Mouse (Mus musculus) small intestine, adult 2 months (tissue): ENCODE measurements around the gene Gm14214. TPM values are rescaled to one million over a fixed set of nuclear protein-coding genes. Genes with fewer than 3 reads are reported as not detected.

Experiments
- H3K27ac ChIP-seq: fragments of 200-500 bp; 2 replicates; pipeline ENCODE4 v1.5.1; 2012; ENCODE audit warnings: low read depth, low read length, control low read depth, inconsistent platforms; ENCODE audit not compliant: insufficient read depth
- H3K27me3 ChIP-seq: fragments of 200-500 bp; 2 replicates; pipeline ENCODE4 v1.6.1; 2012; ENCODE audit warnings: mild to moderate bottlenecking, moderate library complexity, low read length, inconsistent platforms; ENCODE audit not compliant: control insufficient read depth, insufficient read depth
- H3K36me3 ChIP-seq: fragments of 200-500 bp; 2 replicates; pipeline ENCODE4 v1.6.1; 2012; ENCODE audit warnings: mild to moderate bottlenecking, low read length, control low read depth, inconsistent platforms; ENCODE audit not compliant: control insufficient read depth, insufficient read depth
- H3K4me1 ChIP-seq: fragments of 200-500 bp; 2 replicates; pipeline ENCODE4 v1.6.1; 2012; ENCODE audit warnings: low read length, inconsistent platforms, mixed read lengths; ENCODE audit not compliant: control insufficient read depth, insufficient read depth, insufficient read length
- H3K4me3 ChIP-seq: fragments of 200-500 bp; 2 replicates; pipeline ENCODE4 v1.5.1; 2012; ENCODE audit warnings: low read depth, mild to moderate bottlenecking, control low read depth, inconsistent platforms, low read length, moderate library complexity
- CTCF ChIP-seq: fragments of 200-500 bp; IDR thresholded peaks from 2 replicates; pipeline ENCODE4 v1.5.1; 2012; ENCODE audit warnings: low read depth, mild to moderate bottlenecking, control low read depth, inconsistent platforms, low read length, moderate library complexity, mixed read lengths; ENCODE audit not compliant: insufficient replicate concordance, insufficient read length; ENCODE audit errors: extremely low read depth
- POLR2A ChIP-seq: fragments of 200-500 bp; IDR thresholded peaks from 2 replicates; pipeline ENCODE4 v1.6.1; 2012; ENCODE audit warnings: low read depth, mild to moderate bottlenecking, control low read depth, inconsistent platforms, low read length, moderate library complexity
- WGBS: fragments of 180-500 bp; shearing (Covaris S2); methylation state at CpG from one replicate; pipeline ENCODE4 v1.1.7; 2018; 5-methylcytosine and 5-hydroxymethylcytosine counted together
- polyA plus RNA-seq: library from polyadenylated mRNA; depleted of rRNA; stranded (reverse); fragments of >200 nt; gene quantifications from 2 replicates; pipeline ENCODE4 v1.2.3, GENCODE M21; 2012

The Gm14214 gene
- polyA plus RNA-seq, 1 experiment = not detected

GRCm38 (mm10) chr2:154757691-154758090 is 12.1 kb downstream of the Gm14214 start:
- no peak for TF ChIP-seq CTCF
- no peak for TF ChIP-seq POLR2A
- no peak overlapping the region for H3K27ac ChIP-seq
- no peaks in the 10 kb centered on the region for H3K36me3 ChIP-seq
- no peaks in the 10 kb centered on the region for H3K27me3 ChIP-seq
- H3K4me1 ChIP-seq = no peaks in the 10 kb centered on the region
- H3K4me3 ChIP-seq = no peak overlapping the region
- WGBS = 86% methylated on average over 5 of the region's 5 CpGs

GRCm38 (mm10) chr2:154755791-154756190 is 14.0 kb downstream of the Gm14214 start:
- Histone ChIP-seq H3K4me3 (no peak overlapping the region), H3K36me3 (no peaks in the 10 kb centered on the region), H3K4me1 (no peaks in the 10 kb centered on the region), H3K27ac (no peak overlapping the region), H3K27me3 (no peaks in the 10 kb centered on the region)
- TF ChIP-seq POLR2A (no peak), CTCF (peak; percentile 24; the same call in 1 of the 2 replicates)
- WGBS = 62% methylated on average over 6 of the region's 6 CpGs

- WGBS = 90% methylated on average over 2 of the region's 2 CpGs
- TF ChIP-seq POLR2A (no peak), CTCF (no peak)
- Histone ChIP-seq H3K4me3 (no peak overlapping the region), H3K27ac (no peak overlapping the region), H3K4me1 (no peaks in the 10 kb centered on the region), H3K36me3 (no peaks in the 10 kb centered on the region), H3K27me3 (no peaks in the 10 kb centered on the region)
Measured at GRCm38 (mm10) chr2:154754068-154754560, 15.7 kb downstream of the Gm14214 start.

- H3K4me3 ChIP-seq = no peak overlapping the region
- H3K27ac ChIP-seq = no peak overlapping the region
- no peaks in the 10 kb centered on the region for H3K36me3 ChIP-seq
- no peaks in the 10 kb centered on the region for H3K4me1 ChIP-seq
- TF ChIP-seq POLR2A = no peak
- no peak for TF ChIP-seq CTCF
- no peaks in the 10 kb centered on the region for H3K27me3 ChIP-seq
- WGBS = 47% methylated on average over 8 of the region's 8 CpGs
Measured at GRCm38 (mm10) chr2:154751924-154752323, 17.9 kb downstream of the Gm14214 start.

- H3K27ac ChIP-seq = no peak overlapping the region
- H3K4me1 ChIP-seq = no peaks in the 10 kb centered on the region
- TF ChIP-seq CTCF = no peak
- TF ChIP-seq POLR2A = no peak
- no peaks in the 10 kb centered on the region for H3K27me3 ChIP-seq
- 71% methylated on average over 23 of the region's 23 CpGs for WGBS
- H3K36me3 ChIP-seq = no peaks in the 10 kb centered on the region
- H3K4me3 ChIP-seq = no peak overlapping the region
Measured at GRCm38 (mm10) chr2:154749046-154750036, 20.5 kb downstream of the Gm14214 start.

GRCm38 (mm10) chr2:154748383-154748782 is 21.4 kb downstream of the Gm14214 start:
- TF ChIP-seq CTCF (peak; percentile 17; the same call in 1 of the 2 replicates), POLR2A (no peak)
- H3K4me1 ChIP-seq = no peaks in the 10 kb centered on the region
- H3K27me3 ChIP-seq = no peaks in the 10 kb centered on the region
- no peak overlapping the region for H3K27ac ChIP-seq
- WGBS = 92% methylated on average over 2 of the region's 2 CpGs
- H3K36me3 ChIP-seq = no peaks in the 10 kb centered on the region
- H3K4me3 ChIP-seq = no peak overlapping the region

GRCm38 (mm10) chr2:154743915-154744314 is 25.9 kb downstream of the Gm14214 start:
- H3K4me1 ChIP-seq = no peaks in the 10 kb centered on the region
- no peak overlapping the region for H3K27ac ChIP-seq
- H3K4me3 ChIP-seq = no peak overlapping the region
- no peaks in the 10 kb centered on the region for H3K36me3 ChIP-seq
- H3K27me3 ChIP-seq = no peaks in the 10 kb centered on the region
- WGBS = 79% methylated on average over 4 of the region's 4 CpGs
- TF ChIP-seq POLR2A (no peak), CTCF (no peak)
